Mouse (Mus musculus): Measurements from ENCODE around the gene Sept11. TPM values are rescaled to one million over a fixed set of nuclear protein-coding genes. Genes with fewer than 3 reads are reported as not detected.
A peak's percentile ranks its signal among the peaks of the same experiment; 100 is the strongest.

Gene Sept11
- polyA plus RNA-seq, 1 experiment from 2014 or later = 261 TPM

DNA sequence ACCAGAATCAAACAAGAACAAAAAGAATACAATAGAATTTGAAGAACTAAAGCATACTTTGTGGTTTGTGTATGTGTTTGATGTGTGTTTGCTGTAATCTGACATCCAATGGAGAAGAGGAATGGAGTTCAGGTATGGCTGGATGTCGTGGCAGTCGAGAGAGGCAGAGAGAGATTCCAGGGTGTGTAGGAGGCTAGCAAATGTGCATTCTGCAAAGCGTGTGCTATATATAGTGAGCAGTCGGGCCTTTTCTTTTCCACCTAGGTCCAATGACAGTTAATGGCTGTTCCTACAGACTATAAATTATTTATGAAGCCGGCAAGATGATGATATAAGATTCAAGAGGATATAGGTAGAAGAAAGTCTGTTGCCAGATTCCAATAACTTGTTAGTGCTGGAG, 20.3 kb downstream of the Sept11 start:
- 84% methylated on average over 5 of the region's 5 CpGs for WGBS
- ATAC-seq (replicated peaks; ENCODE audit: insufficient number of reproducible peaks, low FRiP score, low TSS enrichment, low read depth) = no peak
- no peaks in the 10 kb centered on the region for H3K36me3 ChIP-seq (replicated peaks; ENCODE audit: control insufficient read depth, insufficient read depth, low read depth, low read length)

DNA sequence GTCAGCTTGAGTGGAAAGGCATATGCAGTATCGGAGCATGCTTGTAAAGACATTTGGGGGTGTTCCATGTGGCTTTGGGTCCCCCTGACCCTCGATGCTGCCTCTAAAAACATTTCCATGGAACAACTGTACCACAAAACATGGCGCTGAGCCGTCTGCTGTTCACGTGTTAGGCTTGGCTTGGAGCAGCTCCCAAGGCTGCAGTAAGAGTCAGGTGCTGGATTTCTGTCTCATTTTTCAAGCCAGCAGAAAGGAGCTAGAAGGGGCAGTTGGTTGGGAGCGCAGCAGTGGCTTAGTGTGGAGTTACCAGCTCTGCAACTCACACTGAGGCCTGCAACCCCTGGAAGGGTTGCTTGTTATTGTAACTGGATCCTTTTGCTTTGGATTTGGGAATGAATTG, 21.3 kb downstream of the Sept11 start:
- DNase-seq (ENCODE audit: low spot score) (no peak), ATAC-seq (replicated peaks; ENCODE audit: insufficient number of reproducible peaks, low FRiP score, low TSS enrichment, low read depth) (0 out of 2 replicates have a peak, but pooled peaks have one; percentile 32)
- Histone ChIP-seq H3K36me3 (replicated peaks; ENCODE audit: control insufficient read depth, insufficient read depth, low read depth, low read length) (no peaks in the 10 kb centered on the region), H3K9me3 (replicated peaks; ENCODE audit: control insufficient read depth, low read length) (no peaks in the 10 kb centered on the region), H3K4me1 (ENCODE audit: control insufficient read depth, insufficient read depth, low read length) (no peaks in the 10 kb centered on the region), H3K4me3 (ENCODE audit: low read depth, low read length) (no peak overlapping the region), H3K9ac (replicated peaks; ENCODE audit: low read length) (no peak overlapping the region), H3K4me2 (ENCODE audit: low read depth, low read length) (no peak overlapping the region), H3K27ac (replicated peaks; ENCODE audit: low read depth, low read length) (0 out of 2 replicates have a peak overlapping the region, but pooled peaks have one; percentile 30), H3K27me3 (ENCODE audit: control insufficient read depth, insufficient read depth, low read length) (no peaks in the 10 kb centered on the region)
- 58% methylated on average over 6 of the region's 6 CpGs for WGBS

More for the DNA sequence above, 20.3 kb downstream of the Sept11 start:
- H3K9ac ChIP-seq (replicated peaks; ENCODE audit: low read length) = no peak overlapping the region
- H3K9me3 ChIP-seq (replicated peaks; ENCODE audit: control insufficient read depth, low read length) = no peaks in the 10 kb centered on the region
- H3K27ac ChIP-seq (replicated peaks; ENCODE audit: low read depth, low read length) = no peak overlapping the region
- no peaks in the 10 kb centered on the region for H3K27me3 ChIP-seq (ENCODE audit: control insufficient read depth, insufficient read depth, low read length)
- no peak for DNase-seq (ENCODE audit: low spot score)
- no peak overlapping the region for H3K4me3 ChIP-seq (ENCODE audit: low read depth, low read length)
- no peak overlapping the region for H3K4me2 ChIP-seq (ENCODE audit: low read depth, low read length)
- H3K4me1 ChIP-seq (ENCODE audit: control insufficient read depth, insufficient read depth, low read length) = no peaks in the 10 kb centered on the region

DNA sequence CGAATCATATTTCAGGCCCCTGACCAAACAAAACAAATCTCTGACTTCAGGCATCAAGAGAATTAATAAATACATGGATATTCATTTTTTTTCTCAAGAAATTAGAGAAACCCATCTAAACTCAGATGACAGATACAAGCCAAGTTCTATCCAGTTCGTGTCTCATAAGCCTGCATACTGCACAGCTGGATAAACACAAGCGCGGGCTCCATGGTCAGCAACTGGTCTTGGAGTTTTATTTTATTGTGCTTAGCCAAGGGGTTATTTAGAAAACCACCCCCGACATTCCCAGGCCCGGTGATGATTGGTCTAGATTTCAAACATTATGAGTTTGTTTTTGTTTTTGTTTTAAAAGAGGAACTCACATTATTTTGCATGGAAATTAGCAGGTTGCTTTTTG, 21.8 kb downstream of the Sept11 start:
- ATAC-seq (replicated peaks; ENCODE audit: insufficient number of reproducible peaks, low FRiP score, low TSS enrichment, low read depth) (no peak), DNase-seq (ENCODE audit: low spot score) (no peak)
- Histone ChIP-seq H3K4me3 (ENCODE audit: low read depth, low read length) (no peak overlapping the region), H3K4me2 (ENCODE audit: low read depth, low read length) (no peak overlapping the region), H3K9ac (replicated peaks; ENCODE audit: low read length) (no peak overlapping the region), H3K4me1 (ENCODE audit: control insufficient read depth, insufficient read depth, low read length) (no peaks in the 10 kb centered on the region), H3K9me3 (replicated peaks; ENCODE audit: control insufficient read depth, low read length) (no peaks in the 10 kb centered on the region), H3K36me3 (replicated peaks; ENCODE audit: control insufficient read depth, insufficient read depth, low read depth, low read length) (no peaks in the 10 kb centered on the region), H3K27ac (replicated peaks; ENCODE audit: low read depth, low read length) (0 out of 2 replicates have a peak overlapping the region, but pooled peaks have one; percentile 30), H3K27me3 (ENCODE audit: control insufficient read depth, insufficient read depth, low read length) (no peaks in the 10 kb centered on the region)
- 64% methylated on average over 6 of the region's 6 CpGs for WGBS

DNA sequence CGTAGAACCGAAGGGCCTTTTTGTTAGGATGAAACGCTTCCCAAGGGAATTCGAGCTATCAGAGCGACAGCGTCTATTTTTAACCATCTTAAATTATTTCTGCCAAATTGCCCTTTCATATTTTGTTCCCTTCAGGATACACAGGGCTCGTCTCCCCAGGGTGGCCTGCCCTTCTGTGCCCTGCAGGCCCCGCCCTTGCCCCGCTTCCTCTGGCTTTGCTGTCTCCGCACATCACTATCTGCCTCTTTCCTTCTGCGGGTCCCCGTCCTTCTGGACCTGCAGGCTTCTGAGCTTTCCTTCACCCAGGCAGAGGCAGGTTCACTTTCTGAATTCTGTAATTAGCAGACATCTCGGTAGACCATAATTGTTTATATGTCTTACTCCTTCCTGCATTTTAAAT, 22.6 kb downstream of the Sept11 start:
- 85% methylated on average over 13 of the region's 13 CpGs for WGBS
- H3K4me2 ChIP-seq (ENCODE audit: low read depth, low read length) = no peak overlapping the region
- no peaks in the 10 kb centered on the region for H3K9me3 ChIP-seq (replicated peaks; ENCODE audit: control insufficient read depth, low read length)
- no peaks in the 10 kb centered on the region for H3K36me3 ChIP-seq (replicated peaks; ENCODE audit: control insufficient read depth, insufficient read depth, low read depth, low read length)
- no peaks in the 10 kb centered on the region for H3K4me1 ChIP-seq (ENCODE audit: control insufficient read depth, insufficient read depth, low read length)
- no peak overlapping the region for H3K4me3 ChIP-seq (ENCODE audit: low read depth, low read length)
- H3K9ac ChIP-seq (replicated peaks; ENCODE audit: low read length) = no peak overlapping the region
- DNase-seq (ENCODE audit: low spot score) (no peak), ATAC-seq (replicated peaks; ENCODE audit: insufficient number of reproducible peaks, low FRiP score, low TSS enrichment, low read depth) (no peak)
- H3K27ac ChIP-seq (replicated peaks; ENCODE audit: low read depth, low read length) = no peak overlapping the region
- no peaks in the 10 kb centered on the region for H3K27me3 ChIP-seq (ENCODE audit: control insufficient read depth, insufficient read depth, low read length)

- no peak overlapping the region for H3K9ac ChIP-seq (replicated peaks; ENCODE audit: low read length)
- no peak overlapping the region for H3K27ac ChIP-seq (replicated peaks; ENCODE audit: low read depth, low read length)
- H3K9me3 ChIP-seq (replicated peaks; ENCODE audit: control insufficient read depth, low read length) = no peaks in the 10 kb centered on the region
- no peaks in the 10 kb centered on the region for H3K36me3 ChIP-seq (replicated peaks; ENCODE audit: control insufficient read depth, insufficient read depth, low read depth, low read length)
- DNase-seq (ENCODE audit: low spot score) = no peak
- no peak for ATAC-seq (replicated peaks; ENCODE audit: insufficient number of reproducible peaks, low FRiP score, low TSS enrichment, low read depth)
- no peak overlapping the region for H3K4me2 ChIP-seq (ENCODE audit: low read depth, low read length)
- no peaks in the 10 kb centered on the region for H3K4me1 ChIP-seq (ENCODE audit: control insufficient read depth, insufficient read depth, low read length)
- no peak overlapping the region for H3K4me3 ChIP-seq (ENCODE audit: low read depth, low read length)
- WGBS = 81% methylated on average over 8 of the region's 8 CpGs
- H3K27me3 ChIP-seq (ENCODE audit: control insufficient read depth, insufficient read depth, low read length) = no peaks in the 10 kb centered on the region
Observed at GRCm38 (mm10) chr5:93117648-93118047, 24.4 kb downstream of the Sept11 start.

- Histone ChIP-seq H3K4me3 (ENCODE audit: low read depth, low read length) (no peak overlapping the region), H3K27ac (replicated peaks; ENCODE audit: low read depth, low read length) (no peak overlapping the region), H3K4me1 (ENCODE audit: control insufficient read depth, insufficient read depth, low read length) (peaks cover 4% of the 10 kb centered on the region; the same call in 1 of the 2 replicates), H3K9ac (replicated peaks; ENCODE audit: low read length) (no peak overlapping the region), H3K27me3 (ENCODE audit: control insufficient read depth, insufficient read depth, low read length) (no peaks in the 10 kb centered on the region), H3K36me3 (replicated peaks; ENCODE audit: control insufficient read depth, insufficient read depth, low read depth, low read length) (no peaks in the 10 kb centered on the region), H3K4me2 (ENCODE audit: low read depth, low read length) (no peak overlapping the region), H3K9me3 (replicated peaks; ENCODE audit: control insufficient read depth, low read length) (no peaks in the 10 kb centered on the region)
- 74% methylated on average over 8 of the region's 8 CpGs for WGBS
- DNase-seq (ENCODE audit: low spot score) (no peak), ATAC-seq (replicated peaks; ENCODE audit: insufficient number of reproducible peaks, low FRiP score, low TSS enrichment, low read depth) (no peak)
Observed at GRCm38 (mm10) chr5:93121660-93122059, 28.4 kb downstream of the Sept11 start.

- Histone ChIP-seq H3K4me3 (ENCODE audit: low read depth, low read length) (no peak overlapping the region), H3K4me1 (ENCODE audit: control insufficient read depth, insufficient read depth, low read length) (peaks cover 7% of the 10 kb centered on the region), H3K27ac (replicated peaks; ENCODE audit: low read depth, low read length) (no peak overlapping the region), H3K9me3 (replicated peaks; ENCODE audit: control insufficient read depth, low read length) (no peaks in the 10 kb centered on the region), H3K9ac (replicated peaks; ENCODE audit: low read length) (no peak overlapping the region), H3K4me2 (ENCODE audit: low read depth, low read length) (no peak overlapping the region), H3K36me3 (replicated peaks; ENCODE audit: control insufficient read depth, insufficient read depth, low read depth, low read length) (no peaks in the 10 kb centered on the region), H3K27me3 (ENCODE audit: control insufficient read depth, insufficient read depth, low read length) (no peaks in the 10 kb centered on the region)
- ATAC-seq (replicated peaks; ENCODE audit: insufficient number of reproducible peaks, low FRiP score, low TSS enrichment, low read depth) = 0 out of 2 replicates have a peak, but pooled peaks have one; percentile 19
- peak; percentile 82 for DNase-seq (ENCODE audit: low spot score)
- WGBS = 36% methylated on average over 9 of the region's 9 CpGs
Observed at GRCm38 (mm10) chr5:93124031-93124826, 31.0 kb downstream of the Sept11 start.

- Histone ChIP-seq H3K36me3 (replicated peaks; ENCODE audit: control insufficient read depth, insufficient read depth, low read depth, low read length) (no peaks in the 10 kb centered on the region), H3K4me2 (ENCODE audit: low read depth, low read length) (no peak overlapping the region), H3K4me1 (ENCODE audit: control insufficient read depth, insufficient read depth, low read length) (peaks cover 7% of the 10 kb centered on the region), H3K27me3 (ENCODE audit: control insufficient read depth, insufficient read depth, low read length) (no peaks in the 10 kb centered on the region), H3K9me3 (replicated peaks; ENCODE audit: control insufficient read depth, low read length) (no peaks in the 10 kb centered on the region), H3K4me3 (ENCODE audit: low read depth, low read length) (no peak overlapping the region), H3K27ac (replicated peaks; ENCODE audit: low read depth, low read length) (no peak overlapping the region), H3K9ac (replicated peaks; ENCODE audit: low read length) (no peak overlapping the region)
- ATAC-seq (replicated peaks; ENCODE audit: insufficient number of reproducible peaks, low FRiP score, low TSS enrichment, low read depth) = no peak
- WGBS = 84% methylated on average over 6 of the region's 6 CpGs
- DNase-seq (ENCODE audit: low spot score) = no peak
Observed at GRCm38 (mm10) chr5:93125325-93125724, 32.1 kb downstream of the Sept11 start.

All from embryonic facial prominence, embryonic 11.5 days (tissue).